Mouse (Mus musculus): ENCODE measurements at regions not wholly inside any gene's neighbourhood (a gene's known extent, or its start where the extent isn't known, plus 50 kb on each side); places are given as distances from the start of the nearest gene placed in this dataset.

DNA sequence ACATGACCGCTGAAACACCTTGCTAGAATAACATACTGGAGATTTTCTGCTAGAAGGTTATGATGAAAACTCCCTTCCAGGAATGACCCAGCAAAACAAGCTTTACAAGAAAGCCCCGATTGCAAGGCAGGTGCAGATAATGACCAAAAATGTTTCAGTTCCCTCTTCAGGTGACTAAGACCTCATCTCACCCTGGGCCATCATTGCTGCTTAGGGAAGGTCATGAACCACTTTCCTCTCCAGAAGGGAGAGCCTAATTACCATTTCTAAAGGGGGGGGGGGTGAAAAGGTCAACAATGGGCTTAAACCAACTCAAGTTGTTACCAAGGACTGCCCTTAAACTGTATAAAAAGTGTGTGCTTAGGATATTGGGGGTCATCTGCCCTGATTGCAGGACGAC lies 59.8 kb upstream of the Speer4c start:
- no peak for DNase-seq

DNA sequence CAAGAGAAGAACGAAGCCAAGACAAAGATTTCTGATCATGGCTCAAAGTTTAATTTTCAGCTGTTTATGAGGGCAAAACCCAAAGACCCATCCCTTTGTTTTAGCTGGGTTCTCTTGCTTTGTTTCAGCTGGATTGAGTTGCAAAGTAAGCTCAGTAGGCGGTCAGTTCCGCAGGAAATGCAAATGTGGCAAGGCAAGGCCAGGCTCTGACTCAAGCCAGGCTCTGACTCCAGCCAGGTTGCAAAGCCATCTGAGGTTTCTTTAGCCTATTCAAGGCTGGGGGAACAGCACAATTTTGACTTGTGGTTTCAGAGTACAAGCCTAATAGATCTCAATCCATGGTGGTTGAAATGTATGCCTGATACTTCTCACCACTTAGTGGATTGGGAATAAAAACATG lies 60.5 kb upstream of the Speer4c start:
- no peak for DNase-seq

GRCm38 (mm10) chr5:15776106-15776505 lies 62.0 kb upstream of the Speer4c start:
- DNase-seq: no peak

- DNase-seq: no peak
Observed at GRCm38 (mm10) chr5:15803583-15803982, 89.5 kb upstream of the Speer4c start.

GRCm38 (mm10) chr5:15816864-15817263 lies 102.8 kb upstream of the Speer4c start:
- no peak for DNase-seq

GRCm38 (mm10) chr5:15817366-15817765 lies 103.3 kb upstream of the Speer4c start:
- DNase-seq: no peak

DNA sequence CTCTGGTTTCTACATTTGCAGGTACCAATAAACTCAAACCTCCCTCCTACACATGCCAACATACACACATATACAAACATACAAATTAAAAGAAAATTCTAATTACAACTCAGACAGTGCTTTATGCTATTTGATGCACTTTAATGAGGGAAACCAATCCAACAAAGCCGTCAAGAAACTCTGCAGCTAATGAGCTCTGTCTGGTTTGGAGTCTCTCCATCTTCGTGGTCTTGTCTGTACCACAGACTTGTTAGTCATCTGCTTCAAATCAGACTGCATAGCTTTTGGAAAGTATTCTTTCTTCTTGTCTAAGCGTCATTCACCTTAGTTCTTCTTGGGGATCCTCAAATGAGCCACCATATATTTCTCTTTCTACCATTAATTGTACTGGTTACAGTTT lies 108.9 kb upstream of the Speer4c start:
- DNase-seq: no peak

DNA sequence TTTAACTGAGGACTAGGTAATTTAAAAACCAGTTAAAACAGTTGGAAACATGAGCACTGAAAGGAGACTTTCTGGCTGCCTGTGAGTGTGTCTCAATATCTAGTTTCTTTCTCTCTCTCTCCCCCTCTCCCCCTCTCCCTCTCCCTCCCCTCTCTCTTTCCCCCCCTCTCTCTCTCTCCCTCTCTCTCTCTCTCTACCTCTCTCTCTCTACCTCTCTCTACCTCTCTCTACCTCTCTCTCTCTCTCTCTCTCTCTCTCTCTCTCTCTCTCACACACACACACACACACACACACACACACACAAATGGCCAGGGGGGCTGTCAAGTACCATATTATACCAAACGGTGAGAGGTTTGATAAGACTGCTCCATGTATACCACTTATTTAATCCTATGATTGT lies 103.0 kb upstream of the Cacna2d1 start:
- DNase-seq: no peak

GRCm38 (mm10) chr5:15832338-15832737 lies 102.2 kb upstream of the Cacna2d1 start:
- no peak for DNase-seq

- DNase-seq: peak; percentile 76
Observed at GRCm38 (mm10) chr5:15838108-15838972, 96.2 kb upstream of the Cacna2d1 start.

DNA sequence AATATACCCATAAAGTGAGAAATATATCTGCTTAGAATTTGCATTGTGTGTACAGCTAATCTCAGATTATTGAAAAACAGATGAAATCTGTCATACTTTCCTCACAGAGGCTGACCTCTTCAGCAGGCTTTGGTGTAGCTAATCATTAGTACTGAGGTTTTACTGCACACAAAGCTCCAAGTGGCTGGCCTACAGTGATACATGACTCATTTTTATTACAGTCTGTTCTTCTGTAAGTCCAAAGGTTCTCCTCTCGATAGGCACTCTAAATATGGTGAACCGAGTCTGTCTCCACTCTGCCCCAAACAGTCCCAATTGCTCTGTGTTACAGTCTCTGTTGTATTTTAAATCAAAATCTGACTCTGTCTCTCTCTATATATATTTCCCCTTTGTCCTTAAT lies 87.7 kb upstream of the Cacna2d1 start:
- no peak for DNase-seq

GRCm38 (mm10) chr5:15849520-15849919 lies 85.0 kb upstream of the Cacna2d1 start:
- DNase-seq: no peak

- DNase-seq: peak; percentile 6
Observed at GRCm38 (mm10) chr5:15850126-15850801, 84.2 kb upstream of the Cacna2d1 start.

- DNase-seq: no peak
Observed at GRCm38 (mm10) chr5:15854752-15855151, 79.7 kb upstream of the Cacna2d1 start.

- no peak for DNase-seq
Observed at GRCm38 (mm10) chr5:15857034-15857433, 77.5 kb upstream of the Cacna2d1 start.

DNA sequence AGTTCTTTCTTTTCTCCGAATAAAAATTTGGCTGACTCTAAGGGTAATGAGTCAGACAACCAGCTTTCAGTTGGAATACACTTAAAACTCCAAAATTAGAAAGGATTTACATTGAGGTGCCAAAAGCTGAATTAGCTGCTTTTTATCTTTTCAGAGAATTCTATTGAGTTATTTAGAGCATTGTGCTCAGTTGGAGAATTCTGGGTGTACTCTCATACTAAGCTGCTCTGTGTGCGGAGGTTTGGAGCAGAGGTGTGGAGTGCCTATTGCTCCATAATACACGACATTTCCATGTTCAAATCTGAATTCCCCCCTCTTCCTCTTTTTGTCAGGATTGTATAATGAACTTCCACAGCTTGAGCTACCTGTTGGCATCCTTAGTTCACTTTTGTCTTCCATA lies 60.4 kb upstream of the Cacna2d1 start:
- DNase-seq: no peak

- DNase-seq: no peak
Observed at GRCm38 (mm10) chr5:15883004-15883403, 51.5 kb upstream of the Cacna2d1 start.
